ENCODE assay signal across 19 mouse cellular contexts in genomic region chr9:61961181-61961580, GRCm38 (mm10). TPM values are rescaled to one million over a fixed set of nuclear protein-coding genes. Genes with fewer than 3 reads are reported as not detected.
DNase-seq lines count a peak whose midpoint lies in the region; ATAC-seq and TF ChIP-seq lines count a peak whose summit lies in the region.
"Had no signal": no experiment of that assay in that cellular context is flagged by ENCODE, and none has a peak within 500 bp of the region (broad histone marks: within the 10 kb centered on the region; RNA-seq: fewer than 3 reads in every experiment).

No protein-coding gene starts in this region.

- TF ChIP-seq CTCF in spleen, adult 2 months (IDR thresholded peaks at IDR 0.05; ENCODE audit: extremely low read depth, insufficient read depth, insufficient read length, insufficient replicate concordance): no peak
- TF ChIP-seq CTCF in G1E (IDR thresholded peaks at IDR 0.05; ENCODE audit: low read depth, low read length): no peak

- H3K9me3 ChIP-seq in liver, embryonic 16.5 days (replicated peaks; ENCODE audit: control insufficient read depth, low read length): no peaks in the 10 kb centered on the region
- H3K9me3 ChIP-seq in liver, embryonic 11.5 days (ENCODE audit: control insufficient read depth, low read length): no peaks in the 10 kb centered on the region
- no peaks in the 10 kb centered on the region for H3K9me3 ChIP-seq in G1E (replicated peaks)
- H3K9me3 ChIP-seq in embryonic facial prominence, embryonic 10.5 days: no peaks in the 10 kb centered on the region
- H3K9me3 ChIP-seq: embryonic facial prominence, embryonic 15.5 days; hindbrain, embryonic 15.5 days; lung, embryonic 15.5 days; midbrain, embryonic 15.5 days; neural tube, embryonic 13.5 days had no signal

- H3K27me3 ChIP-seq in liver, embryonic 16.5 days (ENCODE audit: control insufficient read depth, insufficient read depth, low read depth, low read length): no peaks in the 10 kb centered on the region
- no peaks in the 10 kb centered on the region for H3K27me3 ChIP-seq in liver, embryonic 11.5 days (replicated peaks; ENCODE audit: control insufficient read depth, insufficient read depth, low read length)
- no peaks in the 10 kb centered on the region for H3K27me3 ChIP-seq in spleen, adult 2 months (ENCODE audit: control insufficient read depth, insufficient read depth, low read length)
- H3K27me3 ChIP-seq in G1E (ENCODE audit: insufficient read depth, low read length): peaks cover 47% of the 10 kb centered on the region
- H3K27me3 ChIP-seq in embryonic facial prominence, embryonic 10.5 days (replicated peaks; ENCODE audit: low read depth, poor library complexity, severe bottlenecking): no peaks in the 10 kb centered on the region
- H3K27me3 ChIP-seq: embryonic facial prominence, embryonic 15.5 days; hindbrain, embryonic 15.5 days; lung, embryonic 15.5 days; midbrain, embryonic 15.5 days; neural tube, embryonic 13.5 days had no signal

- 0 out of 2 replicates have a peak overlapping the region, but pooled peaks have one; percentile 27 for H3K27ac ChIP-seq in liver, embryonic 16.5 days (ENCODE audit: low read length)
- no peak overlapping the region for H3K27ac ChIP-seq in liver, embryonic 11.5 days (ENCODE audit: low read depth, low read length)
- H3K27ac ChIP-seq in spleen, adult 2 months (ENCODE audit: insufficient read depth, low read length): 0 out of 2 replicates have a peak overlapping the region, but pooled peaks have one; percentile 20
- H3K27ac ChIP-seq in embryonic facial prominence, embryonic 10.5 days (replicated peaks): 0 out of 2 replicates have a peak overlapping the region, but pooled peaks have one; percentile 1
- H3K27ac ChIP-seq: embryonic facial prominence, embryonic 15.5 days; hindbrain, embryonic 15.5 days; layer of hippocampus, adult 2 months; midbrain, embryonic 15.5 days; neural tube, embryonic 13.5 days had no signal

- 66% methylated on average over 4 of the region's 4 CpGs for WGBS in liver, embryonic 16.5 days (ENCODE audit: insufficient replicate concordance)
- 71% methylated on average over 4 of the region's 4 CpGs for WGBS in liver, embryonic 11.5 days
- WGBS in spleen, adult 2 months: 83% methylated on average over 4 of the region's 4 CpGs
- 84% methylated on average over 4 of the region's 4 CpGs for WGBS in embryonic facial prominence, embryonic 10.5 days

- peaks cover 12% of the 10 kb centered on the region for H3K4me1 ChIP-seq in liver, embryonic 16.5 days (ENCODE audit: control insufficient read depth, low read depth, low read length)
- peaks cover 3% of the 10 kb centered on the region for H3K4me1 ChIP-seq in liver, embryonic 11.5 days (replicated peaks; ENCODE audit: control insufficient read depth, insufficient read depth, low read length)
- peaks cover 23% of the 10 kb centered on the region; the same call in 1 of the 2 replicates for H3K4me1 ChIP-seq in spleen, adult 2 months (ENCODE audit: control insufficient read depth, insufficient read depth, insufficient read length)
- H3K4me1 ChIP-seq in G1E (ENCODE audit: insufficient read depth, low read depth, low read length): peaks cover 9% of the 10 kb centered on the region
- H3K4me1 ChIP-seq in embryonic facial prominence, embryonic 10.5 days: peaks cover 31% of the 10 kb centered on the region
- H3K4me1 ChIP-seq: midbrain, embryonic 15.5 days; neural tube, embryonic 13.5 days had no signal

- no peak for DNase-seq in liver, embryonic 11.5 days (ENCODE audit: low spot score)
- DNase-seq in spleen, adult 2 months (ENCODE audit: low read depth in 1 of 2, low spot score in 2 of 2): no peak
- DNase-seq in spleen, postnatal 10 days (ENCODE audit: low spot score in 2 of 2): no peak
- no peak for DNase-seq in G1E (ENCODE audit: low spot score)
- no peak for DNase-seq in embryonic facial prominence, embryonic 10.5 days (ENCODE audit: low spot score)
- no peak for DNase-seq in T-cell, adult 2 months (ENCODE audit: low spot score)
- DNase-seq: B cell, adult 2 months; cerebellum, adult 9-10 months; gastrocnemius, postnatal 14 days; layer of hippocampus, postnatal 36 days had no signal

- no peak overlapping the region for H3K4me2 ChIP-seq in liver, embryonic 16.5 days (ENCODE audit: low read depth, low read length)
- H3K4me2 ChIP-seq in liver, embryonic 11.5 days: no peak overlapping the region
- H3K4me2 ChIP-seq: embryonic facial prominence, embryonic 15.5 days; hindbrain, embryonic 15.5 days; lung, embryonic 15.5 days; midbrain, embryonic 15.5 days; neural tube, embryonic 13.5 days had no signal

- H3K36me3 ChIP-seq in liver, embryonic 16.5 days (ENCODE audit: control insufficient read depth, insufficient read depth): no peaks in the 10 kb centered on the region
- no peaks in the 10 kb centered on the region for H3K36me3 ChIP-seq in liver, embryonic 11.5 days (ENCODE audit: control insufficient read depth, insufficient read depth, low read length)
- H3K36me3 ChIP-seq in spleen, adult 2 months (ENCODE audit: control insufficient read depth, insufficient read depth, low read length): no peaks in the 10 kb centered on the region
- no peaks in the 10 kb centered on the region for H3K36me3 ChIP-seq in G1E (replicated peaks)
- no peaks in the 10 kb centered on the region for H3K36me3 ChIP-seq in embryonic facial prominence, embryonic 10.5 days (replicated peaks)
- H3K36me3 ChIP-seq: embryonic facial prominence, embryonic 15.5 days; hindbrain, embryonic 15.5 days; lung, embryonic 15.5 days; midbrain, embryonic 15.5 days; neural tube, embryonic 13.5 days had no signal

- ATAC-seq in liver, embryonic 16.5 days (ENCODE audit: low read depth): no peak
- ATAC-seq in liver, embryonic 11.5 days (replicated peaks; ENCODE audit: low FRiP score): no peak
- no peak for ATAC-seq in G1E (ENCODE audit: extremely low read depth, insufficient number of reproducible peaks, low FRiP score, poor library complexity, severe bottlenecking)
- no peak for ATAC-seq in erythroid progenitor cell, adult 5-6 weeks (replicated peaks; ENCODE audit: low FRiP score, poor library complexity, severe bottlenecking)
- ATAC-seq: forebrain, embryonic 16.5 days; midbrain, embryonic 15.5 days had no signal

- no peak for TF ChIP-seq POLR2A in spleen, adult 2 months (IDR thresholded peaks at IDR 0.05; ENCODE audit: low read depth, low read length)

- H3K4me3 ChIP-seq in liver, embryonic 16.5 days (ENCODE audit: low read depth, low read length): no peak overlapping the region
- no peak overlapping the region for H3K4me3 ChIP-seq in liver, embryonic 11.5 days (ENCODE audit: low read depth, low read length)
- no peak overlapping the region for H3K4me3 ChIP-seq in spleen, adult 2 months (ENCODE audit: extremely low read depth, insufficient read depth, insufficient read length)
- 0 out of 2 replicates have a peak overlapping the region, but pooled peaks have one; percentile 1 for H3K4me3 ChIP-seq in G1E (ENCODE audit: low read depth, low read length)
- H3K4me3 ChIP-seq in embryonic facial prominence, embryonic 10.5 days: no peak overlapping the region
- H3K4me3 ChIP-seq: embryonic facial prominence, embryonic 15.5 days; hindbrain, embryonic 15.5 days; layer of hippocampus, adult 2 months; lung, embryonic 15.5 days; midbrain, embryonic 15.5 days; neural tube, embryonic 13.5 days had no signal

- H3K9ac ChIP-seq in liver, embryonic 16.5 days (ENCODE audit: low read depth, low read length): no peak overlapping the region
- no peak overlapping the region for H3K9ac ChIP-seq in liver, embryonic 11.5 days (ENCODE audit: low read depth, low read length)
- H3K9ac ChIP-seq: embryonic facial prominence, embryonic 15.5 days; hindbrain, embryonic 15.5 days; lung, embryonic 15.5 days; midbrain, embryonic 15.5 days; neural tube, embryonic 13.5 days had no signal

RNA-seq across cellular contexts. Expression of gene Kif23, which starts 14.6 kb away (rescaled TPM):
- 63.3 and 64.2 TPM in 2 replicates for polyA plus RNA-seq in liver, embryonic 16.5 days (2015; fragmentation: Nextera tagmentation; extraction: Ambion mirVana)
- polyA plus RNA-seq in liver, embryonic 11.5 days (2014; fragmentation: Nextera tagmentation; extraction: Ambion mirVana): 85.1 and 93.8 TPM in 2 replicates
- polyA plus RNA-seq in spleen, adult 2 months (2012; rRNA removed): 4.6 and 4.7 TPM in 2 replicates
- total RNA-seq in G1E (2014; fragmentation: Nextera tagmentation) (280 and 288 TPM in 2 replicates), G1E (2017) (188 and 271 TPM in 2 replicates)
- 36.0 and 48.7 TPM in 2 replicates for polyA plus RNA-seq in G1E (2012)
- polyA plus RNA-seq in embryonic facial prominence, embryonic 10.5 days (2016; fragmentation: Nextera tagmentation; extraction: Ambion mirVana): 112 and 118 TPM in 2 replicates
- total RNA-seq in erythroid progenitor cell, adult 5-6 weeks (2015; ENCODE audit: low replicate concordance): 601 and 611 TPM in 2 replicates
- total RNA-seq in erythroid progenitor cell, adult 5-6 weeks (2017; ENCODE audit: low replicate concordance): 1,112 and 1,280 TPM in 2 replicates

RNA-seq across cellular contexts. Expression of gene Rplp1, which starts 46.8 kb away (rescaled TPM):
- polyA plus RNA-seq in liver, embryonic 16.5 days (2015; fragmentation: Nextera tagmentation; extraction: Ambion mirVana): 825 and 841 TPM in 2 replicates
- polyA plus RNA-seq in liver, embryonic 11.5 days (2014; fragmentation: Nextera tagmentation; extraction: Ambion mirVana): 1,876 and 2,139 TPM in 2 replicates
- 10,671 and 13,207 TPM in 2 replicates for polyA plus RNA-seq in spleen, adult 2 months (2012; rRNA removed)
- total RNA-seq in G1E (2014; fragmentation: Nextera tagmentation): 2,957 and 3,127 TPM in 2 replicates
- total RNA-seq in G1E (2017): 4,483 and 5,713 TPM in 2 replicates
- polyA plus RNA-seq in G1E (2012): 43,340 and 52,062 TPM in 2 replicates
- 1,152 and 1,189 TPM in 2 replicates for polyA plus RNA-seq in embryonic facial prominence, embryonic 10.5 days (2016; fragmentation: Nextera tagmentation; extraction: Ambion mirVana)
- 1,048 and 1,068 TPM in 2 replicates for total RNA-seq in erythroid progenitor cell, adult 5-6 weeks (2015; ENCODE audit: low replicate concordance)
- total RNA-seq in erythroid progenitor cell, adult 5-6 weeks (2017; ENCODE audit: low replicate concordance): 1,077 and 1,422 TPM in 2 replicates
